In the genomic region with DNA sequence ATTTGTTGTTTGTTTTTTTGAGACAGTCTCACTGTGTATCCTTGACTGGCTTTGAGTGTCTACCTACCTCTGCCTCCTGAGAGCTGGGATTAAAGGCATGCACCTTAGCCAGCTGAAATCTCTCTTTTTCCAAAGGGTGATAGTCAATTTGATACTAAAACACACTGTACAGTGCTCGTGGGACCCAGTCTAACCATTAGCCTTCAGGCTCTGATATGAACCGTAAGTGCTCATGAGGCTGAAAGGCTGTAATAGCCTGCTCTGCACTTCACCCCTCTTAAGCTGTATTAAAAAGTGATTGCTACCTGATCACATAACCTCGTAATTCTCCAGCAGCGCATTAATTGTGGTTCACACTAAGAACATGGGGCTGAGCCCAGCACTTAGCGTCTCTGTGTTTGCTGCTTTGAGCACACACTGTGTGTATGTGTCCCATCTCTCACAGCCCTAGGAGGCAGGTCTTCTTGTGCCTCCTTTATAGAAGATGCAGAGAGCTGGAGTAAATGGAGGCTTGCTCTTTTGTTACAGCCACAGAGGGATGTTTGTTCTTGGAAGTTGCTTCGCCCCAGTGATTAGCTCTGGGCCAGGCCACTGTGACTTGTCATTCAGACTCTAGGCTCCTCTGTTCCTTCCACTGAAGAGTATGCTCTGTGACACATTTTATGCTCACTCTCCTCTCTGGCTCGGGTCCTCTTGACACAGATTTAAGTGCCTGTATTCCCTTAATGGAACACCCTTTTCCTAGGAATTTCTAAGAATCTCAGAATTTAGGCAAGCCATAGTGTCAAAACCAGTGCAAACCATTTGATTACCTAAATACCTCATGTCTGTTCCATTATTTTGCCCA, we compare ENCODE assay signal across 1 mouse cellular context.
TF ChIP-seq lines count a peak whose summit lies in the region.

No protein-coding gene starts in this region.

TF ChIP-seq in MEL, 35 proteins besides CTCF, POLR2A, EP300 and RAD21 (continued from another document):
- TF ChIP-seq SIN3A (IDR thresholded peaks at IDR 0.05; ENCODE audit: low read length) (no peak), JUND (IDR thresholded peaks at IDR 0.05; ENCODE audit: low read depth, low read length) (no peak), MYB (IDR thresholded peaks at IDR 0.05; ENCODE audit: low read depth, low read length) (no peak), E2F4 (IDR thresholded peaks at IDR 0.05; ENCODE audit: borderline replicate concordance, low read depth, low read length) (no peak), USF1 (IDR thresholded peaks at IDR 0.05; ENCODE audit: low read depth, low read length) (no peak), USF2 (IDR thresholded peaks at IDR 0.05; ENCODE audit: borderline replicate concordance in 1 of 2, insufficient read depth in 1 of 2, low read depth in 1 of 2, low read length in 2 of 2) (no peak), TAL1 (IDR thresholded peaks at IDR 0.05; ENCODE audit: low read length) (no peak), MXI1 (IDR thresholded peaks at IDR 0.05; ENCODE audit: low read depth, low read length) (no peak), NELFE (IDR thresholded peaks at IDR 0.05; ENCODE audit: low read depth, low read length) (no peak), POLR2AphosphoS5 (IDR thresholded peaks at IDR 0.05; ENCODE audit: borderline replicate concordance, low read depth, low read length) (no peak), HCFC1 (IDR thresholded peaks at IDR 0.05; ENCODE audit: low read depth, low read length) (no peak), NRF1 (IDR thresholded peaks at IDR 0.05; ENCODE audit: insufficient read depth, low read depth, low read length, poor library complexity, severe bottlenecking) (no peak), MAX (IDR thresholded peaks at IDR 0.05; ENCODE audit: low read length) (no peak), UBTF (IDR thresholded peaks at IDR 0.05; ENCODE audit: borderline replicate concordance, insufficient read depth, low read depth, low read length) (no peak)
TF ChIP-seq in MEL: peak in this region for 0.
